Mouse (Mus musculus): ENCODE data around the gene Rbbp9.

The Rbbp9 gene

DNA sequence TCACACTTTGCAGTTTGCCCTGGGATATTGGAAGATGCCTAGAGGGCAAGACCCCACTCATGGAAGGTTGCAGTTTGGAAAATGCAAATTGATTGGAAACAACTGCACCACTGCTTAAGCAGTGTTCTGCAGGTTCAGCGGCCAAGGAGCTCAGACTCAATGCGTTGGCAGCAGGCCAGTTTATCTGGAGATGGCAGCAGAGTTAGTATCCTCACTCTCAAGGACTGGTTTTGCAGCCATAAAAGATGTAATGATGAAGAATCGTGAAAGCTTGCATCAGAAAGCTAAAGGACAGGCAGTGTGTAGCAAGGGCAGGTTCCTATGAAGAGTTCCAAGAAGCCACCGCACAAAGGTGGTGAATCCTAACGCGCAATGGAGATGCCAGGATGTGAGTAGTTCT, 48.5 kb downstream of the Rbbp9 start:
- no peak for DNase-seq (ENCODE audit: low spot score)

All from T-cell, adult 2 months (primary cell).